Mouse (Mus musculus): ENCODE data around the gene Hnrnpk.
"Not testable (repeated sequence)": the region's sequence is repeated elsewhere in the genome, so short reads cannot be mapped to it uniquely, and the experiment has no call there.

Hnrnpk gene

DNA sequence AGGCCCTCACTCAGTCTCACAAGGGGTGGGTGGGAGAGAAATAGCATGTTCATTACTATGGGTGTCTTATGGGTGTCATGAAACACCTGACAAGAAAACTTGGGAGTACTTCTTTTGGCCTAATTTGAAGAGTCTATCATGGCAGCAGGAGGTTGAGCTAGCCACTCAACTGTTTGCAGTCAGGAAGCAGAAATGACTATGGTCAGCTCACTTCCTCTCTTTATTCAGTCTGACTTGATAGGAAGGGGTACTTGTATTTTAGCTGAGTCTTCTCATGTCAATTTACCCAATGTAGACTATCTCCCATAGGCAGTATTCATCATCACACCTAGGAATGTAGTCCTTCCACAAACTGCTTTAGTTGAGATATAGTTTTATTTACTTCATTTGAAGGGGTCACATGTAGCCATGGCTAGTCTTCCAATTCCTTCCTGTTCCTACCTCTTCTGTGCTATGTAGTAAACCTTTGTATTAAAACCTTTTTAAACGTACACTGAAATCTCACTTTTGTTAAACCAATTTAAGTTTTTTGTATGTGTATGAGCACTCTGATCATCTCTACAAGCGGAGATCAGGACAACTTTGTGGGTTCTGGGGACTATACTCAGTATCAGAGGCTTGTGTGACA, 13.7 kb downstream of the Hnrnpk start:
- no peak for DNase-seq (ENCODE audit: low spot score in 2 of 2)

DNA sequence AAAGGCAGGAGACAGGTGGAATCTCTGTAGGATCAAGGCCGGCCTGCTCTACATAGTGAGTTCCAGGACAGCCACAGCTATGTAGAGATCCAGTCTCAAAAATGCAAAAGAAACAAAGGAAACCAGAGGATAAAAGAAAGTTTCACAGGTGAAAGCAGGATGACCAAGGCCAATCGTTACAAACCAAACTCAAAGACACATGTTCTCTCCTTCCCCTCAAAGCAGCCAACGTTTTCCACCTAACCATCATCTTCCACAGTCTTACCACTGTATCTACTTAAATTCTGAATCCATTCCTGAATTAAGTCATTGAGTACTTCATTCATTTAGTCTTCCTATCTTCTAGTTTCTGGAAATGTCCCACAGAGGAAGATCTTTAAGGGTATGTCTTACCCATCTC, 14.8 kb downstream of the Hnrnpk start:
- no peak for DNase-seq (ENCODE audit: low spot score in 2 of 2)

DNA sequence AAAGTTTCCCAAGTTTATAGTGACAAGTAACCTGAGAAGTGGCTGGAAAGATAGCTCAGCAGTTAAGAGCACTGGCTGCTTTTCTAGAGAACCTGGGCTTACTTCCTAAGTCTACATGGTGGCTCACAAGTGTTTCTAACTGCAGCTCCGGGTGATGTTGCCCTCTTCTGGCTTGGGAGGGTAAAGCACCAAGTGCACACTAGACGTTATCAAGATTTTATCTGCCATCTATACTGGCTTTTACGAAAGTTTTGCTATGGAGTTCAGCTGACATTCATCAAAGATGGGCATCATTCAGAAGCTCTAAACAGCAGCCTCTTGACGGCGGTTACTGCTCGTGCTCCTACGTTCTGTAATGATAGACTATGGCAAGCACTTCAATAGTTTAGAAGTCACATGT, 15.2 kb downstream of the Hnrnpk start:
- DNase-seq (ENCODE audit: low spot score in 2 of 2), result peak; percentile 42 to 45

DNA sequence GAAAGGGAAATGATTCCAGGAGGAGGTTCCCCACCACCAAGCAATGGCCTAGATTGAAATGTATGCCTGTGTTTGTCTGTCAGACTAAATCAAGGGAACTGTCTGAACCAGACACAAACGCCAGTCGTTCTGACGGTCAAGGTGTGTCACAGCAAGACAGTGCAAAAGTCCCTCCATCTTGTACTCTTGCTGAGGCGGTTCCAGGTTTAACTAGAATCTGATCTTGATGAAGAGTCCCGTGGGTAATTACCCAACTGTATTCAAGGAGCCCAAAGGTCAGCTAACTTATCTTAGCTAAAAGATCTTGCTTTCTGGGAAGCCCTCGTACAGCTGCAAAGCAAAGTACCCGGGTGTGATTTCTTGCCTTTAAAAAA, 17.6 kb downstream of the Hnrnpk start:
- DNase-seq (ENCODE audit: low spot score in 2 of 2), result peak in 1 of 2 experiments; percentile 8

DNA sequence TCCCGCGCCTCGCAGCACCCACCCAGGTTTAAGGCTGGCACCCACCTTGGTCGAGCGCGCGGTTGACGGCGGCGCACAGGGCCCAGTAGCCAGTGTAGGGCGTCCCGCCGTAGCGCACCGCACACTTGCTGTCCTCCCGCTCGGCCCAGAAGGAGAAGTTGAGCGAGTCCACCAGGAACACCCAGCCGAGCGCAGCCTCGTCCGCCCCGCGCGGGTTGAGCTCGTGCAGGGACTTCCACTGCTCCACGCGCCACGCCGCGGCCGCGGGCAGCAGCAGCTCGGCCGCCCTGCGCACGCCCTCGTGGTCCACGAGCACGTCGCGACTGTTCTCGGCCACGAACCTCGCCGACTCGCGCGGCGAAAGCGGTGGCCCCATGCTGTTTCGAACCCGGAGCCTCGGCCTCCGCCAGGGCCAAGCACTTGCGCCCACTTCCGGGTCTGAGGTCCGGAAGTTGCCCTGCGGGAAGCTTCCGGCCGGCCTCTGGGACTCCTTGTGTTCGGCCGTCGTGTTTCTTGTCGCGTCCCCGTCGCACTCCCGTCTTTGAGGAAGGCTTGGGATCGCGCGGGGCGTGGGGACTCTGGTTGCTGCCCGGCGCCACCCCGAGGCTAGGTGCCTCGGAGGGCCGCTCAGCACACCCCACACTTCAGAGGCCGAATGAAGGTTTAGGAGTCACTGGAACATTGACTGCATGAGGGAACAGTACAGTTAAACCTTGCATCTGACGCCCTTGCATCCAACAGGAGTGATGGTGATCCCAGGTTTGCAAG, 18.2 kb downstream of the Hnrnpk start, which contains the start of gene 2210016F16Rik:
TSS of gene 2210016F16Rik (minus strand) at position 447 of the 768 bp plus-strand sequence.
- DNase-seq (ENCODE audit: low spot score in 2 of 2), result peak; percentile 53 to 76

DNA sequence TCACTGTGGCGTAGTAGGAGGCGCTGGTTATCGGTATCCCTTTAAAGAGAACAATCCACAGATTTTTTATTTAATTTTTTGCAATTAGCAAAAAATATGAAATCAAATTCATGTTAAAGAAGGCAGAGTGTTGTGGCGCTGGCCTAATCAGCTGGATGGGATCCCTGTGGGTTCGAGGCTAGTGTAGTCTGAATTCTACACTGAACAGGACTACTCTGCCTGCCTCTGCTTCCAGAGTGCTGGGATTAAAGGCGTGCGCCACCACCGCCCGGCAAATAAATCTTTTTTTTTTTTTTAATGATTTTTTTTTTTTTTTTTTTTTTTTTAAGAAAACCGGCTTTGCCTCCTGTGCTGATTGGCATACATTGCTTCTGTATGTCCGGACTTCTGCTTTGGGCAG, 18.8 kb downstream of the Hnrnpk start:
- no peak for DNase-seq (ENCODE audit: low spot score in 2 of 2)

DNA sequence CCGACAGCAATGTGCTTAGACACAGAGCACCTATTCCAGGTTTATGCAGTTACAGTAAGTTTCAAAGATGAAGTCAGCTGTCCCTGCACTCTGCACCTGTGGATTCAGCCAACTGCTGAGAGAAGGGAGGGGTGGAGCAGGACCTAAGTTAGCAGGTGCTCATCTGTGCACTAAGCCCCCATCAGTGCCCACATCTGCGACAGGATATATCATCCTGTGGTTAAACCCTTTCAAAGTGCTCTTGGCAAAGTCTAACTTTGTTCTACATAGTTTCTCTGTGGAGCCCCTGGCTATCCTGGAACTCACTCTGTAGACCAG, 30.0 kb downstream of the Hnrnpk start:
- no peak for DNase-seq (ENCODE audit: low spot score in 2 of 2)

DNA sequence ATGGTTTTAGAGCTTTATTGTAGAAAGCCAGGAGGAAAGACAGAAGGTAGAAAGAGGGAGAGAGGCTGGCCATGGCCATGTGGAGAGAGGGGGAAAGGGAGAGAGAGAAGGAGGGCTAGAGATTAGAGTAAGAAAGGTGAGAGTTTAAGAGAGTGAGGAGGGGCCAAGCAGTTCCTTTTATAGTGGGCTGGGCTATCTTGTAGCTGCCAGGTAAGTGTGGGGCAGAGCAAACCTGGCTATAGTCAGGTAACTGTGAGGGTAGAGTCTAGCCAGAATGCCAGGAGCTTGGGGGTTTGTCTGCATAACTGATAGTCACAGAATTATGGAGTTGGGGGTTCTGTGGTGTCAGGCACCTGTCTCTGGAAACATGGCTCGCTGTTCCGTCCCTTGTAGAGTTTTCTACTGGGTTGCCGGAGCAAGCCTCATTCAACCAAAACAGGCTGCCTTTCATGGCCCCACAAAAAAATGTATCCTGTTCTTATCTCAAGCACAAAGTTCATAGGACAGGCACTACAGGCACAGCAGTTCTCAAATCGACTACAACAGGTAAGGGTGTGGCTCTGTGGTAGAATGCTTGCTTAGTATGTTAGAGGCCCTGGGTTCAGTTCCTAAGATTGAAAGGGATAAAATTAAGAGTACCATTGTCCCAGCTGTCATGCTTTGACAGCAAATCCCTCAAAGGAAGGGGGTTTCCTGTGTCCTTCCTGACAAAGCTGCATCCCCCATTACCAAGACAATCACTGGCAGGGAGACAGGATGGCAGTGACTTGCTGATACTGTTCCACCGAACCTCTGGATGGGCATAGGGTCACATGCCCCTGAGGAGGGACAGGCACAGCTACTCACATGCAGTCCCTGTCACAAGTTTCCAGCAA, 30.6 kb downstream of the Hnrnpk start:
- DNase-seq (ENCODE audit: low spot score in 2 of 2), result no peak

DNA sequence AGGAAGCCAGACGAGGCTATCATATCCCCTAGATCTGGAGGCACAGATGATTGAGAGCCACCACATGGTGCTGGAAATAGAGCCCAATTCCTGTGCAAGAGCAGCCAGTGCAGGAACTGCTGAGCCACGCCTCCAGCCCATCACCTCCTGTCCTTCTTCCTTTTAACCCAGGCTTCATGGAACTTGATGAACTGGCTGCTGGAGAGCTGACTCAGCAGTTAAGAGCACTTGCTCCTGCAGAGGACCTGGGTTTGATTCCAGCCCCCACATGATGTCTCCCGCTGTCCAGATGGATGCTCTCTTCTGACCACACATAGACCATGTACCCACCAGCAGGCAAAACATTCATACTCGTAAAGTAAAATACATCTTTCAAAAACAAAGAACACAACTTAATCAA, 34.3 kb downstream of the Hnrnpk start:
- DNase-seq (ENCODE audit: low spot score in 2 of 2), result no peak

DNA sequence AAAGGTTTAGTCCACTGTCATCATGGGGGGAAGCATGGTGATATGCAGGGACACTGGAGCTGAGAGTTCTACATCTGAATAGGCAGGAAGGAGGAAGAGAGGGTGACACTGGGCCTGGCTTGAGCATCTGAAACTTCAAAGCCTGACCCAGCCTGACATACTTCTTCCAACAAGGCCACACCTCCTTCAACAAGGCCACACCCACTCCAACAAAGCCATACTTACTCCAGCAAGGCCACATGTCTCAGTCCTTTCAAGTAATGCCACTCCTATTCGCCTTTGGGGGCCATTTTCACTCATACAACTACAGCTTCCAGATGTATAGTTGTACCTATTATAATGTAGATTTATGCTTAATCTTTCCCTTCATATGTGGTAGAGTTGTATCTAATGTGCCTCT, 35.5 kb downstream of the Hnrnpk start:
- no peak for DNase-seq (ENCODE audit: low spot score in 2 of 2)

DNA sequence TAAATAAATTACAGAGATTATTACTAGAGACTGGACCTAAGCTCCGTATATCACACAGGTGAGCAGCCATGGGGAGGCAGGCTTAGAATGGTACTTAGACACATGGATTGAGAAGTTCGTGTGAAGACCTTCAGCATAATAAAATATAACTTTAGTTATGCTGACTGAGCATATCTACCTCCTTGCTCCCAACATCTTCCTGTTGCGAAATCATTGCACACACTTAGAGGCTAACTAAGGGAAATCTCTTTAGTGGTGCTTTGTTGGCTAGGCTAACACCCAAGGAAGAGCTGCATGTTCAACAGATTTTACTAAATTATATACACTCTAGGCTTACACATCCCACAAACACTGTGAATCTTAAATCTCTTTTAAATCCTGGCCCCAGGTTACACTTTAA, 36.8 kb downstream of the Hnrnpk start:
- no peak for DNase-seq (ENCODE audit: low spot score in 2 of 2)

DNA sequence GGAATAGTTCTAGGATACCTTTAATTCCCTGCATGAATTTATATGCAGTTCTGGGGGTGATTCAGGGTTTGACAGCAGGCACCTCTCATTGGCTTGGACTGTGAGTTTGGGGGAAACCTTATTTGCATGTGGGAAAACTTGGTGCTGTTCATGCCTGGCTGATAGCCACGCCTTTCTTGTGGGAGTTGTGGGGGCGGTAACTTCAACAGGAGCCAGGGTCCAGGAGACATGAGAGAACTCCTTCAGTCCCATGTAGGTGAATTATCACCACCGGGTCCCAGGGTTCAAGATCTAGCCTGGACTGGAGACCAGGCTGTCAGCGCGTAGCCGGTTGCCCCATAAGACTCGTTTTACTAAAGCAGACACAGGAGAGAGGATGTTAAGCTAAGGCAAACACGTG, 38.0 kb downstream of the Hnrnpk start:
- not testable (repeated sequence) for DNase-seq (ENCODE audit: low spot score in 2 of 2)

DNA sequence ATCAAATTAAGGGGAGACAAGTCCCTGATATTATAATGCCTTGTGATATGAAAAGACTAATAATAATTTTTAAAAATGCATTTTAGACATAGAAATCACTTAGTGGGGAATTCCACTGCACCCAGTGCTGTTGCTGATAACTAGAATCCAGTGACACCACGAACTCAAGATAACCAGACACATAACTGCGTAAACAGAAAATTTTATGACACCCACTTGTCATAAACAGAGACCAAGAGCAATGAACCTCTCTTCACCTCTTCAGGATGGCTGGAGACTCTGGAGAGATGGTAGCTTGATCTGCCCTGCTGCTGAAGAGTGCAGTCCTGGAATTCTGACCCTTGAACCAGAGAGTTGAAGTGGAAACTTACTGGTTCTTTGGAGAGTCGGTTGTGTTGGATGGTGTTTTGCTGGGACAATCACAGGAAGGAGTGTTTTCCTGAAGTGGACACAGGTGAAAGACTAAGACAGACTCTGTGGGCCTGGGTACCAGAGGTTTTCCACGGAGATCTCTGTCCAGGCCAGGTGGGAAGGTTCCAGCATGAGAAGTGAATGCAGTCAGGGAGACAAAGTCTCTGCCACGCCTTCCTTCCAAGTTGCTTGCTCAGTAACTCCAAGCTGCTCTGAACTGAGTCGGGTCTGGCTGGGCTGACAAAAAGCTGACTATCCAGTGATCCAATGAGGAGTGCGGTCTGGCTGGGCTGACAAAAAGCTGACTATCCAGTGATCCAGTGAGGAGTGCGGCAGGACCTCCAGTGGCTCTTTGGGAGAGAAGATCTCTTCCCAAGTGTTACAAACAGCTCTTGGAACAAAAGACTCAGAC, 38.6 kb downstream of the Hnrnpk start:
- DNase-seq (ENCODE audit: low spot score in 2 of 2), result no peak

DNA sequence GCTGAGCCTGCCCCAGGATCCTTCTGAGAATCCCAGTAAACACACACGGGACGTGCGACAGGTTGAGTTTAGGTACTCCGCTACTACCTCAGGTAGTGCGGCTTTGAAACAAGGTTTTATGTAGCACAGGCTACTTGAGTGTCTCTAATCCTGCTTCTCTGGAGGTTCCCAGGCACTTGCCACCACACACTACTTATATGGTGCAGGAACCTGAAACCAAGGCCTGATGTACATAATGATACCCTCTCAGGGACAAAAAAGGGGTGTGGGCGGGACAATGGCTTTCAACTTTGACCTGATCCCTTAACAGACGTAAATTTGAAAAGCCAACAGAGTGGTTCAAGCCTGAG, 43.9 kb downstream of the Hnrnpk start:
- no peak for DNase-seq (ENCODE audit: low spot score in 2 of 2)

DNA sequence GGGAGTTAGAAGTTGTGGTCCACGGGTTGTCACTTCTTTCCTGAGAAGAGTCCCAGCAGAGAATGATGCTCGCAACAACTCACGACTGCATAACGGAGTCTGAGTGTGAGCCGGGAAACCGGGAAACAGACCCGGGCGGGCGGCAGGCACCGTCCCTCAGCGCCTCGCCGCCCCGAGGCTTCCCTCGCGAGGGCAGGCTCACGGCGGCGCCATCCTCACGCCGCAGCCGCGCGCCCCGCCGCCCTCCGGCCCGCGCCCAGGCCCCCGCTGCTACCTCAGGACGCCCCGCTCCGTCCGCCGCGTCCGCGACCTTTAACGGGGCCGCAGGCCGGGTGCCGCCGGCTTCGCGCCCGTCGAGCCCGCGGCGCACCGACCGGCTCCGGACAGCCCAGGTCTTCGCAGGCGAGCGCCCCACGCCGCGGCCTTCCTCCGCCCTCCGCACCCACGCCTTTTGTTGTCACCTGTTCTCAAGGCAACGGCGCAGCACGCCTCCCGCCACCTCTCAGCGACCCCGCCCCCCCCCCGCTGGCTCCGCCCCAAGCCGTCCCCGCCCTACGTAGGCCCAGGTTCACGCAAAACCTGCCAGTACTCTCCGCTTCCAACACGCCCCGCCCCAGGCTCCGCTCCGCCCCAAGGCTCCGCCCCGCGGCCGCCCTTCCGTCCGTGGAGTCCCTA, 44.4 kb downstream of the Hnrnpk start, which contains the start of gene Kif27:
TSS of gene Kif27 (minus strand) at position 494 of the 675 bp plus-strand sequence.
- peak; percentile 72 to 78 for DNase-seq (ENCODE audit: low spot score in 2 of 2)

DNA sequence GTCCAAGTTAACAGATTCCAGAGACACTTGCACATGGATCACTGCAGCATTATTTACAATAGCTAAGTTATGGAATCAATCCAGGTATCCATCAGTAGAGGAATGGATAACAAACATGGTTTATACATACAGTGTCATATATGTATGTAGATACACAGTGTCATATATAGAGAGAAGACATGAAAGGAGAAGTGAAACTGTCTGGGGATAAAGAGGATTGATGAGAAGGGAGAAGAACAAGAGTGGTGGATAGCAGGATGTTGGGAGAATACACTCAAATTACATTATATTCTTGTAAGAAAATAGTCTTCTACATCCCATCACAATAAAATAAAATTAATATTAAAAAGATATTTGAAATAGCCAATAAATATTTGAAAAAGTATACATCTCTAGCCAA, 50.1 kb downstream of the Hnrnpk start:
- no peak for DNase-seq (ENCODE audit: low spot score in 2 of 2)

DNA sequence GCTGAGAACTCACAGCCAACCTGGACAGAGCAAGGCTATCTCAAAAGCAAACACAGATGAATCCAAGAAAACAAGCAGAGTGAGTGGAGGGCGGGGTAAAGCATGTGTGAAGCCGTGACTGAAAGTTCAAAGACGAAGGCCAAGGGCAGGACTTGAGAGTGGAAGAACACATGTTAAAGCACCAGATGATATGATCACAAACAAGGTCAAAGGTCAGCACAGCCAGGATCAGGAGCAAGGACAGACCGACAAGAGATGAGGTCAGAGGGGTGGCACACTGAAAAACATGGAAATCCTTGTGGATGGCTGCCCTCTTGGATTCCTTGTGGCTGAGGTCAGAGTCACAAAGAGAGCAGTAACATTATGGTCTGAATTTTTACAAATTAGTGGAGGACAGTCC, 52.5 kb downstream of the Hnrnpk start:
- DNase-seq (ENCODE audit: low spot score in 2 of 2), result no peak

DNA sequence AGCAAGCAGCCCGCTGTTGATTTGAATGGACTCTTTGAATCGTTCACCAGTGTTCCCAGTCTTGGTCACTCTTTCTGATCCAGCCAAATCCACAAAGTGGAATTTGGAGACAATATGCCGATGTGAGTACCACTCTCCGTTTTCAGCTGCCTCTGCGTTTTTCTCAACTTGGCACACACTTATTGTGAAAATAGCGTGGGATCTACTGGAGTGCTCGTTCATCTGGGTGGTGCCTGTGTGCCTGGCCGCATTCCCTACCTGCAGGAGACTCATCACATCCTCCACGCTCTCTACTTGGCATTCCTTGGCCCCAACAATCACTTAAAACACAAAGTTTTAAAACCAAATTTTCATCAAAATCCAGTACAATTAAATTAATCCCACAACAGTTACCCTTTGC, 58.6 kb downstream of the Hnrnpk start:
- DNase-seq (ENCODE audit: low spot score in 2 of 2), result no peak
